Comparison of ENCODE assay signal across 12 mouse cellular contexts in the genomic region with DNA sequence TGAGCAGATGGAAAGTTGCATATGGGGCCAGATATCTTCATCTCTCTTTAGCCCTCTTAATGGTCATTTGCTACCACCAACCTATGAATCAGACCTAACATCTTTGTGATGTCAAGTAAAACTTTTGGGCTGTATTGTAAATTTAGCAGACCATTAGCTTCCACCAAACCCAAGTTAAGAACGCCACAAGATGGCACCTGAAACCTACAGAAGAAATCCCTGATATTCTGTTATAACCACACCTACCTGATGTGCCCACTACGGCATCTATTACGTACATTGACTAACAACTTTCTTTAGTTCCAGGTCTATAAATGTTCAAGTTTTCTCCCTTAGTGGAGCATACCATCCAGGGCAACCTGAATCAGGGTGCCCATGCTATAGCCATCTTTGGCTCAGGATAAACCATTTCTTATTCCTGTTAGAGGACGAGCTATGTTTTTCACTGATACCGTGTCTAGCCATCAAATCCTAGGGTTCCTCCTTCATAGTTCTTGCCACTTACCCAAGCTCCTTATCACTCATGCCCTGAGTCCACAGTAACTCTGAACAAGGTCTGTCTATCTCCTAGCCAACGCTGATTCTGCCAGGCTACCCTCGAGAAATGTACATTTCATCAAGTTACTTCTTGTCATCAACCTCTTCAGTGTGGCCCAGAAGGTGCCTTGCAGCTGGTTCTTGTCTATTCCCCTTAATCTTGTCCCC. TPM values are rescaled to one million over a fixed set of nuclear protein-coding genes. Genes with fewer than 3 reads are reported as not detected.
A peak's percentile ranks its signal among the peaks of the same experiment; 100 is the strongest.
DNase-seq lines count a peak whose midpoint lies in the region; ATAC-seq lines count a peak whose summit lies in the region.
"Had no signal": no experiment of that assay in that cellular context is flagged by ENCODE, and none has a peak within 500 bp of the region (broad histone marks: within the 10 kb centered on the region; RNA-seq: fewer than 3 reads in every experiment).

No protein-coding gene starts in this region.

- 89% methylated on average over 7 of the region's 7 CpGs for WGBS in forebrain, embryonic 14.5 days
- WGBS in forebrain, embryonic 10.5 days, result 94% methylated on average over 7 of the region's 7 CpGs

- no peaks in the 10 kb centered on the region for H3K9me3 ChIP-seq in forebrain, embryonic 14.5 days (replicated peaks; ENCODE audit: control insufficient read depth, low read length)
- no peaks in the 10 kb centered on the region for H3K9me3 ChIP-seq in forebrain, embryonic 10.5 days
- H3K9me3 ChIP-seq: embryonic facial prominence, embryonic 12.5 days; heart, embryonic 10.5 days had no signal

- no peaks in the 10 kb centered on the region for H3K27me3 ChIP-seq in forebrain, embryonic 14.5 days (replicated peaks; ENCODE audit: control insufficient read depth, insufficient read depth, low read length)
- no peaks in the 10 kb centered on the region for H3K27me3 ChIP-seq in forebrain, embryonic 10.5 days (ENCODE audit: poor library complexity, severe bottlenecking)
- H3K27me3 ChIP-seq: embryonic facial prominence, embryonic 12.5 days had no signal

- H3K9ac ChIP-seq in forebrain, embryonic 14.5 days (ENCODE audit: low read length), result no peak overlapping the region
- H3K9ac ChIP-seq: embryonic facial prominence, embryonic 12.5 days had no signal

- no peak overlapping the region for H3K27ac ChIP-seq in forebrain, embryonic 14.5 days (ENCODE audit: low read depth, low read length)
- H3K27ac ChIP-seq in forebrain, embryonic 10.5 days, result no peak overlapping the region
- H3K27ac ChIP-seq: embryonic facial prominence, embryonic 12.5 days; heart, embryonic 10.5 days had no signal

- no peaks in the 10 kb centered on the region for H3K36me3 ChIP-seq in forebrain, embryonic 14.5 days (ENCODE audit: control insufficient read depth, insufficient read depth, low read length)
- no peaks in the 10 kb centered on the region for H3K36me3 ChIP-seq in forebrain, embryonic 10.5 days (replicated peaks)
- H3K36me3 ChIP-seq: embryonic facial prominence, embryonic 12.5 days; heart, embryonic 10.5 days had no signal

- H3K4me2 ChIP-seq in forebrain, embryonic 14.5 days (ENCODE audit: low read length), result no peak overlapping the region
- H3K4me2 ChIP-seq: embryonic facial prominence, embryonic 12.5 days had no signal

- no peak overlapping the region for H3K4me3 ChIP-seq in forebrain, embryonic 14.5 days (ENCODE audit: low read depth, low read length)
- no peak overlapping the region for H3K4me3 ChIP-seq in forebrain, embryonic 10.5 days
- H3K4me3 ChIP-seq: embryonic facial prominence, embryonic 12.5 days; heart, embryonic 10.5 days; myocyte had no signal

- no peak for ATAC-seq in forebrain, embryonic 14.5 days

- DNase-seq in forebrain, embryonic 14.5 days (ENCODE audit: low spot score), result peak; percentile 16
- DNase-seq in forebrain, embryonic 10.5 days (ENCODE audit: extremely low spot score, low spot score), result no peak
- DNase-seq in kidney, adult 9 months, result peak; percentile 35
- no peak for DNase-seq in kidney, adult 18-20 months
- DNase-seq in right cerebral cortex, adult 18-20 months, result peak; percentile 12
- DNase-seq in right cerebral cortex, postnatal 14 days, result no peak
- peak; percentile 12 for DNase-seq in telencephalon, adult 2 months (ENCODE audit: low read depth, low spot score)
- DNase-seq in embryo, embryonic 10 days (ENCODE audit: low spot score), result no peak
- DNase-seq: lung, postnatal 36 days had no signal

- H3K4me1 ChIP-seq in forebrain, embryonic 14.5 days (ENCODE audit: control insufficient read depth, insufficient read depth, low read length), result no peaks in the 10 kb centered on the region
- H3K4me1 ChIP-seq in forebrain, embryonic 10.5 days, result peaks cover 8% of the 10 kb centered on the region
- H3K4me1 ChIP-seq: embryonic facial prominence, embryonic 12.5 days; heart, embryonic 10.5 days had no signal

RNA-seq across cellular contexts. Expression of a gene that starts 4.2 kb away (rescaled TPM):
- polyA plus RNA-seq in forebrain, embryonic 14.5 days (2014; fragmentation: Nextera tagmentation; extraction: Ambion mirVana), result 139 and 158 TPM in 2 replicates
- polyA plus RNA-seq in forebrain, embryonic 10.5 days (2016; fragmentation: Nextera tagmentation; extraction: Ambion mirVana), result 86.4 and 87.2 TPM in 2 replicates

Comparison
In these comparisons a context has a peak if more than half of its experiments do, and no peak if none do; other contexts are left out.
1. DNase-seq: peak in forebrain, embryonic 14.5 days (single experiment), kidney, adult 9 months (single experiment), right cerebral cortex, adult 18-20 months (single experiment) and telencephalon, adult 2 months (single experiment); none in forebrain, embryonic 10.5 days (single experiment), kidney, adult 18-20 months (single experiment), right cerebral cortex, postnatal 14 days (single experiment) and embryo, embryonic 10 days (single experiment).